Mouse (Mus musculus) hindbrain, embryonic 15.5 days (tissue): ENCODE results near the gene Fmo1. TPM values are rescaled to one million over a fixed set of nuclear protein-coding genes. Genes with fewer than 3 reads are reported as not detected.

Source experiments
- ATAC-seq: fragments of 200-750 bp; cut with Nextera tagmentation; 2 replicates; pipeline ENCODE4 v1.8.0; 2017; ENCODE audit warnings: low read depth, moderate number of reproducible peaks, moderate TSS enrichment; ENCODE audit not compliant: low FRiP score
- H3K27ac ChIP-seq: fragments of 300-500 bp; sonication (generic); replicated peaks from 2 replicates; pipeline ENCODE4 v1.5.1; 2015; ENCODE audit warnings: mild to moderate bottlenecking, inconsistent platforms
- H3K27me3 ChIP-seq: fragments of 300-500 bp; sonication (generic); 2 replicates; pipeline ENCODE4 v1.6.1; 2015; ENCODE audit warnings: control low read depth, inconsistent platforms
- H3K36me3 ChIP-seq: fragments of 300-500 bp; sonication (generic); 2 replicates; pipeline ENCODE4 v1.6.1; 2015; ENCODE audit warnings: control low read depth, inconsistent platforms
- H3K4me1 ChIP-seq: fragments of 300-500 bp; sonication (generic); replicated peaks from 2 replicates; pipeline ENCODE4 v1.6.1; 2015; ENCODE audit warnings: control low read depth, inconsistent platforms
- H3K4me2 ChIP-seq: fragments of 300-500 bp; sonication (generic); 2 replicates; pipeline ENCODE4 v1.6.1; 2015; ENCODE audit warnings: moderate library complexity, mild to moderate bottlenecking, inconsistent platforms
- H3K4me3 ChIP-seq: fragments of 300-500 bp; sonication (generic); 2 replicates; pipeline ENCODE4 v1.5.1; 2015; ENCODE audit warnings: mild to moderate bottlenecking, inconsistent platforms
- H3K9ac ChIP-seq: fragments of 300-500 bp; sonication (generic); 2 replicates; pipeline ENCODE4 v1.6.1; 2015; ENCODE audit warnings: inconsistent platforms
- H3K9me3 ChIP-seq: fragments of 300-500 bp; sonication (generic); 2 replicates; pipeline ENCODE4 v1.6.1; 2016; ENCODE audit warnings: control low read depth, inconsistent platforms
- WGBS: fragments of 180-500 bp; shearing (Covaris S2); methylation state at CpG from one replicate; pipeline ENCODE4 v1.1.7; 2015; 5-methylcytosine and 5-hydroxymethylcytosine counted together
- polyA plus RNA-seq: library from polyadenylated mRNA; unstranded; fragments of >200 nt; fragmentation: Nextera tagmentation; extraction: Ambion mirVana; gene quantifications from 2 replicates; pipeline ENCODE4 v1.2.1, GENCODE M21; 2015

Fmo1 gene
- polyA plus RNA-seq, 1 experiment from 2014 or later: 28.9 TPM

GRCm38 (mm10) chr1:162858748-162859130, 7.7 kb downstream of the Fmo1 start:
- Histone ChIP-seq H3K27me3 (no peaks in the 10 kb centered on the region), H3K4me1 (peaks cover 4% of the 10 kb centered on the region), H3K9ac (no peak overlapping the region), H3K36me3 (no peaks in the 10 kb centered on the region), H3K4me3 (peak overlapping the region; percentile 7; the same call in 1 of the 2 replicates), H3K27ac (peak overlapping the region; percentile 76), H3K9me3 (no peaks in the 10 kb centered on the region), H3K4me2 (peak overlapping the region; percentile 40)
- 38% methylated on average over 12 of the region's 12 CpGs for WGBS
- peak; percentile 79 for ATAC-seq

- peak overlapping the region; percentile 40 for H3K4me2 ChIP-seq
- WGBS: 55% methylated on average over 17 of the region's 18 CpGs
- H3K9ac ChIP-seq: no peak overlapping the region
- peak overlapping the region; percentile 77 for H3K27ac ChIP-seq
- no peaks in the 10 kb centered on the region for H3K27me3 ChIP-seq
- H3K4me1 ChIP-seq: peaks cover 4% of the 10 kb centered on the region
- H3K4me3 ChIP-seq: 0 out of 2 replicates have a peak overlapping the region, but pooled peaks have one; percentile 8
- H3K36me3 ChIP-seq: no peaks in the 10 kb centered on the region
- peak; percentile 50; the same call in 1 of the 2 replicates for ATAC-seq
- no peaks in the 10 kb centered on the region for H3K9me3 ChIP-seq
Measured at GRCm38 (mm10) chr1:162857766-162858747, 8.4 kb downstream of the Fmo1 start.

GRCm38 (mm10) chr1:162853812-162854482, 12.5 kb downstream of the Fmo1 start:
- Histone ChIP-seq H3K27me3 (no peaks in the 10 kb centered on the region), H3K9me3 (no peaks in the 10 kb centered on the region), H3K27ac (no peak overlapping the region), H3K4me2 (no peak overlapping the region), H3K4me1 (no peaks in the 10 kb centered on the region), H3K9ac (no peak overlapping the region), H3K36me3 (no peaks in the 10 kb centered on the region), H3K4me3 (no peak overlapping the region)
- 75% methylated on average over 3 of the region's 3 CpGs for WGBS
- ATAC-seq: no peak

- Histone ChIP-seq H3K9me3 (no peaks in the 10 kb centered on the region), H3K36me3 (no peaks in the 10 kb centered on the region), H3K4me1 (no peaks in the 10 kb centered on the region), H3K9ac (no peak overlapping the region), H3K27me3 (no peaks in the 10 kb centered on the region), H3K27ac (no peak overlapping the region), H3K4me2 (no peak overlapping the region), H3K4me3 (no peak overlapping the region)
- ATAC-seq: no peak
- 97% methylated on average over 6 of the region's 6 CpGs for WGBS
Measured at GRCm38 (mm10) chr1:162847554-162847953, 18.9 kb downstream of the Fmo1 start.

- no peaks in the 10 kb centered on the region for H3K4me1 ChIP-seq
- ATAC-seq: no peak
- no peak overlapping the region for H3K27ac ChIP-seq
- no peak overlapping the region for H3K9ac ChIP-seq
- H3K9me3 ChIP-seq: no peaks in the 10 kb centered on the region
- WGBS: 96% methylated on average over 9 of the region's 9 CpGs
- H3K27me3 ChIP-seq: no peaks in the 10 kb centered on the region
- H3K4me3 ChIP-seq: no peak overlapping the region
- H3K36me3 ChIP-seq: no peaks in the 10 kb centered on the region
- H3K4me2 ChIP-seq: no peak overlapping the region
Measured at GRCm38 (mm10) chr1:162840211-162840610, 26.2 kb downstream of the Fmo1 start.

GRCm38 (mm10) chr1:162838976-162839375, 27.4 kb downstream of the Fmo1 start:
- 95% methylated on average over 6 of the region's 6 CpGs for WGBS
- no peak overlapping the region for H3K27ac ChIP-seq
- no peaks in the 10 kb centered on the region for H3K27me3 ChIP-seq

GRCm38 (mm10) chr1:162834342-162834741, 32.1 kb downstream of the Fmo1 start:
- Histone ChIP-seq H3K4me1 (peaks cover 15% of the 10 kb centered on the region), H3K27ac (no peak overlapping the region), H3K4me3 (no peak overlapping the region), H3K27me3 (no peaks in the 10 kb centered on the region), H3K36me3 (no peaks in the 10 kb centered on the region), H3K4me2 (no peak overlapping the region), H3K9me3 (no peaks in the 10 kb centered on the region), H3K9ac (no peak overlapping the region)
- no peak for ATAC-seq
- WGBS: 88% methylated on average over 5 of the region's 5 CpGs

More at GRCm38 (mm10) chr1:162838976-162839375, 27.4 kb downstream of the Fmo1 start:
- ATAC-seq: no peak
- no peak overlapping the region for H3K9ac ChIP-seq
- H3K4me1 ChIP-seq: no peaks in the 10 kb centered on the region
- no peaks in the 10 kb centered on the region for H3K9me3 ChIP-seq
- H3K4me3 ChIP-seq: no peak overlapping the region
- no peaks in the 10 kb centered on the region for H3K36me3 ChIP-seq
- no peak overlapping the region for H3K4me2 ChIP-seq

- 17% methylated on average over 5 of the region's 5 CpGs for WGBS
- H3K9me3 ChIP-seq: no peaks in the 10 kb centered on the region
- no peak overlapping the region for H3K9ac ChIP-seq
- H3K4me3 ChIP-seq: peak overlapping the region; percentile 5; the same call in 1 of the 2 replicates
- peak overlapping the region; percentile 70 for H3K27ac ChIP-seq
- peak overlapping the region; percentile 49 for H3K4me2 ChIP-seq
- H3K4me1 ChIP-seq: peaks cover 15% of the 10 kb centered on the region
- no peaks in the 10 kb centered on the region for H3K27me3 ChIP-seq
- ATAC-seq: peak; percentile 72
- no peaks in the 10 kb centered on the region for H3K36me3 ChIP-seq
Measured at GRCm38 (mm10) chr1:162832574-162832953, 33.8 kb downstream of the Fmo1 start.

- Histone ChIP-seq H3K9ac (no peak overlapping the region), H3K27ac (peak overlapping the region; percentile 70), H3K4me2 (peak overlapping the region; percentile 49), H3K4me3 (peak overlapping the region; percentile 5; the same call in 1 of the 2 replicates), H3K36me3 (no peaks in the 10 kb centered on the region), H3K4me1 (peaks cover 15% of the 10 kb centered on the region), H3K27me3 (no peaks in the 10 kb centered on the region), H3K9me3 (no peaks in the 10 kb centered on the region)
- WGBS: 1% methylated on average over 5 of the region's 5 CpGs
- peak; percentile 95 for ATAC-seq
Measured at GRCm38 (mm10) chr1:162831838-162832573, 34.4 kb downstream of the Fmo1 start.

- no peak overlapping the region for H3K4me2 ChIP-seq
- no peaks in the 10 kb centered on the region for H3K36me3 ChIP-seq
- H3K4me1 ChIP-seq: no peaks in the 10 kb centered on the region
- H3K27ac ChIP-seq: no peak overlapping the region
- no peaks in the 10 kb centered on the region for H3K9me3 ChIP-seq
- ATAC-seq: no peak
- no peaks in the 10 kb centered on the region for H3K27me3 ChIP-seq
- 96% methylated on average over 5 of the region's 5 CpGs for WGBS
- H3K4me3 ChIP-seq: no peak overlapping the region
- no peak overlapping the region for H3K9ac ChIP-seq
Measured at GRCm38 (mm10) chr1:162819280-162819679, 47.1 kb downstream of the Fmo1 start.

- no peaks in the 10 kb centered on the region for H3K27me3 ChIP-seq
- H3K4me2 ChIP-seq: no peak overlapping the region
- H3K27ac ChIP-seq: no peak overlapping the region
- no peaks in the 10 kb centered on the region for H3K36me3 ChIP-seq
- 77% methylated on average over 10 of the region's 10 CpGs for WGBS
- H3K4me3 ChIP-seq: no peak overlapping the region
- H3K9ac ChIP-seq: no peak overlapping the region
- H3K4me1 ChIP-seq: no peaks in the 10 kb centered on the region
- no peak for ATAC-seq
- H3K9me3 ChIP-seq: no peaks in the 10 kb centered on the region
Measured at GRCm38 (mm10) chr1:162815381-162816127, 50.9 kb downstream of the Fmo1 start.
